13 mouse cellular contexts compared by ENCODE assay signal in genomic region chr4:57384355-57384754, GRCm38 (mm10). TPM values are rescaled to one million over a fixed set of nuclear protein-coding genes. Genes with fewer than 3 reads are reported as not detected.
A peak's percentile ranks its signal among the peaks of the same experiment; 100 is the strongest.
DNase-seq lines count a peak whose midpoint lies in the region; ATAC-seq and TF ChIP-seq lines count a peak whose summit lies in the region.
"Had no signal": no experiment of that assay in that cellular context is flagged by ENCODE, and none has a peak within 500 bp of the region (broad histone marks: within the 10 kb centered on the region; RNA-seq: fewer than 3 reads in every experiment).

No protein-coding gene starts in this region.

- H3K36me3 ChIP-seq in kidney, postnatal 0 days (ENCODE audit: insufficient read depth, low read length): no peaks in the 10 kb centered on the region
- no peaks in the 10 kb centered on the region for H3K36me3 ChIP-seq in stomach, postnatal 0 days (ENCODE audit: control insufficient read depth, insufficient read depth, low read length)
- H3K36me3 ChIP-seq: heart, embryonic 13.5 days; intestine, embryonic 15.5 days had no signal

- 91% methylated on average over 2 of the region's 2 CpGs for WGBS in kidney, postnatal 0 days
- 87% methylated on average over 2 of the region's 2 CpGs for WGBS in stomach, postnatal 0 days

- H3K9ac ChIP-seq in kidney, postnatal 0 days (ENCODE audit: low read depth, low read length): no peak overlapping the region
- H3K9ac ChIP-seq in stomach, postnatal 0 days (ENCODE audit: low read length): no peak overlapping the region
- H3K9ac ChIP-seq: heart, embryonic 13.5 days; intestine, embryonic 15.5 days had no signal

- no peaks in the 10 kb centered on the region for H3K4me1 ChIP-seq in kidney, postnatal 0 days (replicated peaks; ENCODE audit: insufficient read depth, low read length)
- H3K4me1 ChIP-seq in stomach, postnatal 0 days (replicated peaks; ENCODE audit: control insufficient read depth, insufficient read depth): no peaks in the 10 kb centered on the region
- H3K4me1 ChIP-seq: heart, embryonic 13.5 days; intestine, embryonic 15.5 days had no signal

- no peak overlapping the region for H3K4me3 ChIP-seq in kidney, postnatal 0 days (replicated peaks; ENCODE audit: low read depth, low read length)
- H3K4me3 ChIP-seq in stomach, postnatal 0 days (ENCODE audit: low read depth, low read length): no peak overlapping the region
- H3K4me3 ChIP-seq: heart, embryonic 13.5 days; intestine, embryonic 15.5 days had no signal

- no peak for ATAC-seq in kidney, postnatal 0 days (replicated peaks; ENCODE audit: low FRiP score, low read depth)
- no peak for ATAC-seq in stomach, postnatal 0 days (ENCODE audit: low FRiP score, low TSS enrichment)
- ATAC-seq: intestine, embryonic 15.5 days; midbrain, embryonic 16.5 days had no signal

- DNase-seq in adrenal gland, postnatal 36 days: peak; percentile 6 to 16
- DNase-seq in adrenal gland, adult 8-10 months: no peak
- peak; percentile 12 for DNase-seq in kidney, postnatal 0 days (ENCODE audit: low spot score)
- no peak for DNase-seq in kidney, postnatal 14 days
- peak; percentile 9 for DNase-seq in thymus, postnatal 14 days
- no peak for DNase-seq in thymus, adult 18-20 months
- DNase-seq in stomach, postnatal 0 days (ENCODE audit: low spot score): no peak
- no peak for DNase-seq in cerebellum, postnatal 4 days (ENCODE audit: low spot score in 2 of 2)
- DNase-seq: cerebellum, adult 11 months; spleen, adult 18-20 months had no signal

- H3K9me3 ChIP-seq in kidney, postnatal 0 days (replicated peaks; ENCODE audit: low read length): no peaks in the 10 kb centered on the region
- no peaks in the 10 kb centered on the region for H3K9me3 ChIP-seq in stomach, postnatal 0 days (ENCODE audit: control insufficient read depth, low read length)
- H3K9me3 ChIP-seq: heart, embryonic 13.5 days; intestine, embryonic 15.5 days had no signal

- no peak for TF ChIP-seq EP300 in stomach, postnatal 0 days (optimal IDR thresholded peaks at IDR 0.05)

- H3K4me2 ChIP-seq in kidney, postnatal 0 days (ENCODE audit: low read length): no peak overlapping the region
- H3K4me2 ChIP-seq in stomach, postnatal 0 days (replicated peaks; ENCODE audit: low read depth): no peak overlapping the region
- H3K4me2 ChIP-seq: heart, embryonic 13.5 days; intestine, embryonic 15.5 days had no signal

- peak; percentile 52 for TF ChIP-seq CTCF in kidney, postnatal 0 days (IDR thresholded peaks at IDR 0.05; ENCODE audit: low read depth)
- TF ChIP-seq CTCF in stomach, postnatal 0 days (IDR thresholded peaks at IDR 0.05; ENCODE audit: low read depth): peak; percentile 66

- no peaks in the 10 kb centered on the region for H3K27me3 ChIP-seq in kidney, postnatal 0 days (ENCODE audit: insufficient read depth, low read length)
- no peaks in the 10 kb centered on the region for H3K27me3 ChIP-seq in stomach, postnatal 0 days (ENCODE audit: control insufficient read depth, insufficient read depth, low read length)
- H3K27me3 ChIP-seq: heart, embryonic 13.5 days; intestine, embryonic 15.5 days had no signal

- no peak overlapping the region for H3K27ac ChIP-seq in kidney, postnatal 0 days
- no peak overlapping the region for H3K27ac ChIP-seq in stomach, postnatal 0 days (replicated peaks)
- H3K27ac ChIP-seq: heart, embryonic 13.5 days; intestine, embryonic 15.5 days had no signal

RNA-seq across cellular contexts. Expression of gene Palm2, which starts 49.7 kb away (rescaled TPM):
- 10 to 100 TPM; 12.7 to 47.5 TPM for total RNA-seq in adrenal gland, postnatal 36 days (2021)
- 10 to 100 TPM in 3 of 4 experiments, 1 to 10 TPM in 1; 9.8 to 42.5 (median 29.2) TPM for total RNA-seq in adrenal gland, adult 8-10 months (2022)
- polyA plus RNA-seq in kidney, postnatal 0 days (2015; fragmentation: Nextera tagmentation; extraction: Ambion mirVana): 0.54 and 1.0 TPM in 2 replicates
- polyA plus RNA-seq in stomach, postnatal 0 days (2015; fragmentation: Nextera tagmentation; extraction: Ambion mirVana): 1.5 and 1.7 TPM in 2 replicates

Comparison
In these comparisons a context has a peak if more than half of its experiments do, and no peak if none do; other contexts are left out.
1. DNase-seq: peak in adrenal gland, postnatal 36 days (2 of 2), kidney, postnatal 0 days (single experiment) and thymus, postnatal 14 days (single experiment); none in adrenal gland, adult 8-10 months (single experiment), kidney, postnatal 14 days (single experiment), thymus, adult 18-20 months (0 of 2), stomach, postnatal 0 days (single experiment) and cerebellum, postnatal 4 days (0 of 2).